Mouse (Mus musculus) neural tube, embryonic 15.5 days (tissue): ENCODE measurements at regions not wholly inside any gene's neighbourhood (a gene's known extent, or its start where the extent isn't known, plus 50 kb on each side); places are given as distances from the start of the nearest gene placed in this dataset.

Source experiments
- ATAC-seq: fragments of 200-750 bp; cut with Nextera tagmentation; 2 replicates; pipeline ENCODE4 v1.8.0; 2017; ENCODE audit warnings: mild to moderate bottlenecking, moderate TSS enrichment, moderate library complexity; ENCODE audit not compliant: low FRiP score
- H3K27ac ChIP-seq: fragments of 300-500 bp; sonication (generic); replicated peaks from 2 replicates; pipeline ENCODE4 v1.5.1; 2015; ENCODE audit warnings: mild to moderate bottlenecking, inconsistent platforms
- H3K27me3 ChIP-seq: fragments of 300-500 bp; sonication (generic); replicated peaks from 2 replicates; pipeline ENCODE4 v1.6.1; 2015; ENCODE audit warnings: inconsistent platforms
- H3K36me3 ChIP-seq: fragments of 300-500 bp; sonication (generic); 2 replicates; pipeline ENCODE4 v1.6.1; 2015; ENCODE audit warnings: inconsistent platforms
- H3K4me1 ChIP-seq: fragments of 300-500 bp; sonication (generic); 2 replicates; pipeline ENCODE4 v1.6.1; 2015; ENCODE audit warnings: inconsistent platforms
- H3K4me2 ChIP-seq: fragments of 300-500 bp; sonication (generic); 2 replicates; pipeline ENCODE4 v1.6.1; 2015; ENCODE audit warnings: inconsistent platforms, mild to moderate bottlenecking, moderate library complexity
- H3K4me3 ChIP-seq: fragments of 300-500 bp; sonication (generic); replicated peaks from 2 replicates; pipeline ENCODE4 v1.5.1; 2015; ENCODE audit warnings: mild to moderate bottlenecking, inconsistent platforms
- H3K9ac ChIP-seq: fragments of 300-500 bp; sonication (generic); replicated peaks from 2 replicates; pipeline ENCODE4 v1.6.1; 2015; ENCODE audit warnings: mild to moderate bottlenecking, inconsistent platforms
- H3K9me3 ChIP-seq: fragments of 300-500 bp; sonication (generic); replicated peaks from 2 replicates; pipeline ENCODE4 v1.6.1; 2016; ENCODE audit warnings: inconsistent platforms
- WGBS: fragments of 180-500 bp; shearing (Covaris S2); methylation state at CpG from one replicate; pipeline ENCODE4 v1.1.7; 2015; ENCODE audit warnings: mixed read lengths; 5-methylcytosine and 5-hydroxymethylcytosine counted together

- no peaks in the 10 kb centered on the region for H3K4me1 ChIP-seq
- no peak overlapping the region for H3K27ac ChIP-seq
- H3K4me2 ChIP-seq, result no peak overlapping the region
- H3K4me3 ChIP-seq, result no peak overlapping the region
- H3K9ac ChIP-seq, result no peak overlapping the region
- no peaks in the 10 kb centered on the region for H3K27me3 ChIP-seq
- 78% methylated on average over 5 of the region's 5 CpGs for WGBS
- H3K36me3 ChIP-seq, result no peaks in the 10 kb centered on the region
- no peaks in the 10 kb centered on the region for H3K9me3 ChIP-seq
- ATAC-seq, result no peak
These were observed 178.2 kb upstream of the Ccdc122 start for GRCm38 (mm10) chr14:76858396-76858795.

GRCm38 (mm10) chr14:76857196-76857773, 179.3 kb upstream of the Ccdc122 start:
- no peaks in the 10 kb centered on the region for H3K27me3 ChIP-seq

GRCm38 (mm10) chr14:76856591-76856990, 180.0 kb upstream of the Ccdc122 start:
- H3K27ac ChIP-seq, result no peak overlapping the region
- 85% methylated on average over 8 of the region's 8 CpGs for whole genome bisulfite sequencing
- H3K27me3 ChIP-seq, result no peaks in the 10 kb centered on the region
- no peak overlapping the region for H3K4me2 ChIP-seq
- no peaks in the 10 kb centered on the region for H3K36me3 ChIP-seq
- no peak for ATAC-seq
- no peak overlapping the region for H3K9ac ChIP-seq
- no peak overlapping the region for H3K4me3 ChIP-seq
- H3K4me1 ChIP-seq, result no peaks in the 10 kb centered on the region
- no peaks in the 10 kb centered on the region for H3K9me3 ChIP-seq

More at GRCm38 (mm10) chr14:76857196-76857773, 179.3 kb upstream of the Ccdc122 start:
- Histone ChIP-seq H3K9me3 (no peaks in the 10 kb centered on the region), H3K27ac (no peak overlapping the region), H3K4me2 (no peak overlapping the region), H3K9ac (no peak overlapping the region), H3K4me1 (no peaks in the 10 kb centered on the region), H3K36me3 (no peaks in the 10 kb centered on the region), H3K4me3 (no peak overlapping the region)
- 55% methylated on average over 10 of the region's 10 CpGs for WGBS
- ATAC-seq, result no peak

- Histone ChIP-seq H3K27ac (no peak overlapping the region), H3K9ac (no peak overlapping the region), H3K9me3 (no peaks in the 10 kb centered on the region), H3K36me3 (no peaks in the 10 kb centered on the region), H3K4me3 (no peak overlapping the region), H3K4me2 (no peak overlapping the region), H3K27me3 (no peaks in the 10 kb centered on the region), H3K4me1 (no peaks in the 10 kb centered on the region)
- no peak for ATAC-seq
- 57% methylated on average over 11 of the region's 11 CpGs for WGBS
These were observed 181.6 kb upstream of the Ccdc122 start for GRCm38 (mm10) chr14:76854965-76855364.

- Histone ChIP-seq H3K9ac (no peak overlapping the region), H3K27me3 (no peaks in the 10 kb centered on the region), H3K4me1 (no peaks in the 10 kb centered on the region), H3K4me3 (no peak overlapping the region), H3K27ac (no peak overlapping the region), H3K4me2 (no peak overlapping the region), H3K9me3 (no peaks in the 10 kb centered on the region), H3K36me3 (no peaks in the 10 kb centered on the region)
- no peak for ATAC-seq
- WGBS, result 84% methylated on average over 10 of the region's 10 CpGs
These were observed 184.9 kb upstream of the Ccdc122 start for GRCm38 (mm10) chr14:76851473-76852214.

GRCm38 (mm10) chr14:76850641-76851040, 185.9 kb upstream of the Ccdc122 start:
- 84% methylated on average over 4 of the region's 4 CpGs for WGBS
- Histone ChIP-seq H3K27me3 (no peaks in the 10 kb centered on the region), H3K36me3 (no peaks in the 10 kb centered on the region), H3K27ac (no peak overlapping the region), H3K4me1 (no peaks in the 10 kb centered on the region), H3K9ac (no peak overlapping the region), H3K4me3 (no peak overlapping the region), H3K9me3 (no peaks in the 10 kb centered on the region), H3K4me2 (no peak overlapping the region)
- no peak for ATAC-seq

- Histone ChIP-seq H3K4me2 (no peak overlapping the region), H3K27ac (no peak overlapping the region), H3K36me3 (no peaks in the 10 kb centered on the region), H3K4me1 (no peaks in the 10 kb centered on the region), H3K4me3 (no peak overlapping the region), H3K9ac (no peak overlapping the region), H3K27me3 (no peaks in the 10 kb centered on the region), H3K9me3 (no peaks in the 10 kb centered on the region)
- WGBS, result 45% methylated on average over 13 of the region's 13 CpGs
- ATAC-seq, result no peak
These were observed 186.5 kb upstream of the Ccdc122 start for GRCm38 (mm10) chr14:76850051-76850450.

GRCm38 (mm10) chr14:76849636-76850035, 186.9 kb upstream of the Ccdc122 start:
- H3K9me3 ChIP-seq, result no peaks in the 10 kb centered on the region
- no peak overlapping the region for H3K4me2 ChIP-seq
- no peaks in the 10 kb centered on the region for H3K4me1 ChIP-seq
- WGBS, result 76% methylated on average over 6 of the region's 6 CpGs
- no peak overlapping the region for H3K27ac ChIP-seq
- no peak overlapping the region for H3K9ac ChIP-seq
- ATAC-seq, result no peak
- no peak overlapping the region for H3K4me3 ChIP-seq
- no peaks in the 10 kb centered on the region for H3K36me3 ChIP-seq
- no peaks in the 10 kb centered on the region for H3K27me3 ChIP-seq

- no peaks in the 10 kb centered on the region for H3K4me1 ChIP-seq
- no peak for ATAC-seq
- 60% methylated on average over 3 of the region's 3 CpGs for WGBS
These were observed 187.5 kb upstream of the Ccdc122 start for GRCm38 (mm10) chr14:76849071-76849470.

GRCm38 (mm10) chr14:76845706-76846105, 190.9 kb upstream of the Ccdc122 start:
- Histone ChIP-seq H3K36me3 (no peaks in the 10 kb centered on the region), H3K27ac (no peak overlapping the region), H3K4me3 (no peak overlapping the region), H3K4me2 (no peak overlapping the region), H3K9ac (no peak overlapping the region), H3K27me3 (no peaks in the 10 kb centered on the region), H3K9me3 (no peaks in the 10 kb centered on the region), H3K4me1 (no peaks in the 10 kb centered on the region)
- no peak for ATAC-seq
- 72% methylated on average over 3 of the region's 3 CpGs for WGBS

More at GRCm38 (mm10) chr14:76849071-76849470, 187.5 kb upstream of the Ccdc122 start:
- H3K9ac ChIP-seq, result no peak overlapping the region
- no peaks in the 10 kb centered on the region for H3K9me3 ChIP-seq
- H3K36me3 ChIP-seq, result no peaks in the 10 kb centered on the region
- H3K27me3 ChIP-seq, result no peaks in the 10 kb centered on the region
- H3K27ac ChIP-seq, result no peak overlapping the region
- no peak overlapping the region for H3K4me2 ChIP-seq
- H3K4me3 ChIP-seq, result no peak overlapping the region

GRCm38 (mm10) chr14:76844717-76845116, 191.9 kb upstream of the Ccdc122 start:
- Histone ChIP-seq H3K27ac (no peak overlapping the region), H3K27me3 (no peaks in the 10 kb centered on the region), H3K4me3 (no peak overlapping the region), H3K9me3 (no peaks in the 10 kb centered on the region), H3K9ac (no peak overlapping the region), H3K4me1 (no peaks in the 10 kb centered on the region), H3K36me3 (no peaks in the 10 kb centered on the region), H3K4me2 (no peak overlapping the region)
- no peak for ATAC-seq
- 94% methylated on average over 1 of the region's 1 CpGs for WGBS

GRCm38 (mm10) chr14:76837583-76838220, 198.9 kb upstream of the Ccdc122 start:
- 93% methylated on average over 5 of the region's 5 CpGs for WGBS
- Histone ChIP-seq H3K9ac (no peak overlapping the region), H3K9me3 (no peaks in the 10 kb centered on the region), H3K4me3 (no peak overlapping the region), H3K4me1 (0 out of 2 replicates have a peak, but pooled peaks cover 6% of the 10 kb centered on the region), H3K27ac (no peak overlapping the region), H3K27me3 (no peaks in the 10 kb centered on the region), H3K36me3 (no peaks in the 10 kb centered on the region), H3K4me2 (no peak overlapping the region)
- no peak for ATAC-seq
